Mouse (Mus musculus) right cerebral cortex, postnatal 10 days (tissue): Measurements from ENCODE around the gene Sec24a.
"Not testable (repeated sequence)": the region's sequence is repeated elsewhere in the genome, so short reads cannot be mapped to it uniquely, and the experiment has no call there.

Experiments used
- DNase-seq, 2 experiments: peaks; one replicate each; pipeline ENCODE4 v3.0.0; 2021; ENCODE audit warnings: low spot score in 2 of 2

Gene Sec24a

DNA sequence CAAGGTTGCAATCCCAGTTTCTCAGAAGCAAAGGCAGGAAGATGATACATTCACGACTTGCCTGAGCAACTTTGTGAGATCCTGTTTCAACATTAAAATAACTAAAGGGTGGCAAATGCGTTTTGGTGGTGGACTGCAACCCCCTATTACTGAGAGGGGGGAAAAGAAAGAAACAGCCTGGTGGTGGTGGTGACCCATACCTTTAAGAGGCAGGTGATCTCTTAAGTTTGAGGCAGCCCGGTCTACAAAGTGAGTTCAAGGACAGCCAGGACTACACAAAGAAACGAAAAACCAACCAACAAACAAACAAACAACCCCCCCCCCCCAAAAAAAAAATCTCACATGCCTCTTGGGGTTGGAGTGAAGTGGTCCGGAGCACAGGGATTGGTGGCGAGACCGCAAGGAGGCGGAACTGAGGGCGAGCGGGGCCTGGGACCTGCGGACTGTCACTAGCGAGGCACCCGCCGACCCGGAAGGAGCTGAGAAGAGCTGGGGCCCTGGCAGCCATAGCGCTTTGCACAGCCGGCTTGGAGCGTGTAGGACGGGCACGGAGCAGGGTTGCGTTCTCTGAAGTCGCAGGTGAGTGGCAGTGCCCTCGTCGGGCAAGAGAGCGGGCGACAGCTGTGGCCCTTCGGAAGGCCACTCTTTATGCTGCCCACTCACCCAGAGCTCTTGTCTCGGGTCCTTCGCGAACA is at the start of gene Sec24a, which contains the start of gene Sar1b:
TSS of gene Sec24a (minus strand) at position 422 of the 695 bp plus-strand sequence.
TSS of gene Sar1b (plus strand) at position 475 of the 695 bp plus-strand sequence.
- DNase-seq: peak; percentile 88 to 90

DNA sequence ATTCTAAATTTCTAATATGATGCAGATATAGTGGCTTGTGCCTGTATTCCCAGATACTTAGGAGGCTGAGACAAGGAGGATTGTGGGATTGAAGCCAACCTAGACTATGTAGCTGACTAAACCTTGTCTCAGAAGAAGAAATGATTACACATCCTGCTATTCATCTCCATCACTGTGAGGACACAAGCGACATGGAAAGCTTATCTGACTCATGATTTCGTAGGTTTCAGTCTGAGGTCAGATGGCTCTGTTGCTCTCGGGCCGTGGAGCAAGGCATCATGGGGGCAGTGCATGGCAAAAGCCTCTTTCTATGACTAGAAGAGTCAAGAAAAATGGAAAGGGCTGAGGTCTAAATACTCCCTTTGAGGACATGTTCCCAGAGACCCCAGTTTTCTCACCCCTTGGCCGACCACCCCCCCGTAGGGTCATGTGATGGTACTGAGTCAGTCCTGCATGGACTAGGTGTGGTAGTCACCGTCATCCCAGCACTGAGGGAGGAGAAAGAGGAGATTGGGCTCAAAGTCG is 48.6 kb upstream of the Sec24a start:
- DNase-seq: no peak

DNA sequence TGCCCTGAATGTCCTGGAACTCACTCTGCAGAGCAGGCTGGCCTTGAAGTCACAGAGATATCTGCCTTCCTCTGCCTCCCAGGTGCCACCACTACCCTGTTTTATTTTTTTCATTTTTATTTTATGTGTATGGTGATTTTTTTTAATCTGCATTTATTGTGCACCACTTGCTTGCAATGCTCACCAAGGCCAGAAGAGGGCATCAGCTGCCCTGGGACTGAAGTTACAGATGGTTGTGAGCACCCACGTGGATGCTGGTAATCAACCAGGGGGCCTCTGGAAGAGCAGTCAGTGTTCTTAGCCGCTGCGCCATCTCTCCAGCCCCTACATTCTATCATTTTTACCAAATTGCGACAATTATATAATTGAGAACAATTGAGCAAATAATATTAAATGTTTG is 47.8 kb upstream of the Sec24a start:
- no peak for DNase-seq

DNA sequence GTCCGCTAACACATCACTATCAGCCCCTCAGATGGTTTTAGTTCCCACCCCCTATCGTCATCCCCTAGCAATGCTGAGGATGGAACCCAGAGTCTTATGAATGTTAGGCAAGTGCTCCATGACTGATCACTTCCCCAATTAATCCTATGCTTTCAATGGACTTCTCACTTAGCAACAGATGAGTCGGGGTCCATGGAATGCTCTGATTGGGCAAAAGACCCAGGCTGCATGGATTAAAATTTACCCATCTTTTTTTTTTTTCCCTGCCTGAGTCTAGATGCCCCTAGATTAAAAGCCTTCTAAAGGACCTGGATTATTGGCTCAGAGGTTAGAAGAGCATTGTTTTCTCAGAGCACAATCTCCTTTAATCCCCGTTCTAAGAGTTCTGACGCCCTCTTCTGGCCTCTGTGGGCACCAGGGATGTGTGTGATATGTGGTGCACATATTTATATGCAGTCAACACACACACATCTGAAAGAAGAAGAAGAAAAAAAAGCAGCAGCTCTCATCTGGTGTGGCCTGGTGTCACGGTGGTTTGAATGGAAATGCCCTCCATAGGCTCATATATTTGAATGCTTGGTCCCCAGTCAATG is 46.3 kb upstream of the Sec24a start:
- DNase-seq: peak in 1 of 2 experiments; percentile 62

DNA sequence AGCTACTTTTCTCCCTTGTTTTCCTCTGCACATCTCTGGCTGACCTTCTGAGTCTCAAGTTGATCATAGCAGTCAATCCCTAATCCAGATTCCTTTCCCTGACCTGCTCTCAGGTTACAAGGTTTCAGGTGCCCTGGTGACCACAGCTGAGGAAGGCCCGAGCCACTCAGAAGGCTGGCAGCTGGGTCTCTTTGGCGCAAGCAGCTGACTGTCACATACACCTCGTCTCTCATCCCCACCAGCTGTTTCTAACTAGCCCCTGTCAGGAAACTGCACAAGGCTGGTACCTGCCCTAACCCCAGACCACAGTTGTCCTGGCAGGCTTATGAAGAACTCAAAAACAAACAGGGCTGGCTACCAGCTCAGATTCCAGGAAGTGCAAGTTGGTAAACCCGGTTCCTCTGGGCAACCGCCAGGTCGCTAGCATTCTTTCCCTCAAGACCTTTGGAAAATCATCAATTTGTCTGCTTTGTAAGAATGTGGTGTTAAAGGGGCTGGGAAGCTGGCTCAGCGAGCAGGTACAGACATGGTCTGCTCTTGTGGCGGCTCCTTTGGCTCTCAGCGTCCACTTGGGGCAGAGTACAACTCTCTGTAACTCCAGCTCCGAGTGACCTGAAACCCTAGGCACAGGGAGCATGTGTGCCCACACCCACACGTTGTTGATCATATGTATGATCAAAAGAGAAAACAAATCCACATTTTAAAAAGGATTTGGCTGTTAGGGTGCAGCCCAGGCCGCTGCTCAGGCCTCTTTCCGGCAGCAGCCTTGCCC is 43.9 kb upstream of the Sec24a start:
- DNase-seq: no peak

DNA sequence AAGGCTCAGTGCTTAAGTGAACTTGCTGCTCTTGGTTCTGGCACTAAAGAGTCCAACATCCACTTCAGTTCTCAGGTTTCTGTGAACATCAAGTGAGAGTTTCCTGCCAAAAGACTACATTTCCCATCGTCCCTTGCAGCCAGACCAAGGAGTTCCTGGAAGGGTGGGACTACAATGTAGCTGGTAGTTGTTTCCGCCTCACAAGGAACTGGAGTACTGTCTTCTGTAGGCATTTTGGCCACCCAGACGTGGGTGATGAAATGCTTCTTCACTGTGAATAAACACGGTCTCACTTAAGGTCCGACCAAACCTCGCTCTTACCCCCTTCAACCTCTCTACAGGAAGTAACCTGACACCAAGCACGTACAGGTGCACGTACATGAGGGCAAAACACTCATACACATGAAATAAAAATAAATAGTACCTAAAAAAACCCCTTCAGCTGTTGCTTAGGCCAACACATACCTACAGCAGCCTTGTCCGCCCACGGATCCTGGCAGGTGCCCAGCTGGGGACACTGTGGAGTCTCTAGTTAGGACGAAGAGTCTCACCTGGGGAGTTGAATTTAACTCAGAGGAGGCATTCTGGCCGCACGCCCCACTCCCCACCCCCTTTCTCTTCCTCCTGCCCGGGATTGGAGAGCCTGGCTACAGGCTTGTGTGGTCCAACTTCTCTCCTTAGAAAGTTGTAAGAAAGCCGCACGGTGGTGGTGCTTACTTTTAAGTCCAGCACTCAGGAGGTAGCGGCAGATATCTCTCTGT is 42.0 kb upstream of the Sec24a start:
- DNase-seq: peak; percentile 83 to 89

DNA sequence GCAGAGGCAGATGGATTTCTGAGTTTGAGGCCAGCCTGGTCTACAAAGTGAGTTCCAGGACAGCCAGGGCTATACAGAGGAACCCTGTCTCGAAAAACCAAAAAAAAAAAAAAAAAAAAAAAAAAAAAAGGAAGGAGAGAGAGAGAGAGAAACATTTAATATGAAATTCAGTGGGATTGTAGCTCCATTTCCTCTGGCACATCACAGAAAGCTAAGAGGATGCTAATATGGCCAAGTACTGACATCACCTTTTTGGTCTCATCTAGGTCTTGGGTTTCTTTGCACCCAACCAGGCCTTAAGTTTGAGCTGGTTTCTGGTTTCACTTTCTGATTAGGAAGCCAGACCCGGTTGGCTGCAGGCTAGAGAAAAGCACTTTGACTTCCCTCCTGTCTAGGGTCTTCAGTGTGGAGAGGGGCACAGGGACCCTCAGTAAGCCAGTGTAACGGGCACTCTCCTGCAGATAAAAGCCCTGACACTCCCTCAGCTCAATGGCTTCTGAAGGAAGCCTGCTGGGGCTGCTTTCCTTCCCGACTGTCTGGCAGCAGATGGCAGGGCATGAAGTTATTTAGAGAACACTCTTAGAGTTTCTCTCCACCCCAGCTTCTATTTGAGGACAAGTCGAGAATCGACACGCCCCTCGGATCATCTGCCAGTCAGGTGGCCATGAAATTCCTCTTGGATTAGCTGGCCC is 37.3 kb upstream of the Sec24a start:
- DNase-seq: peak; percentile 69 to 80

DNA sequence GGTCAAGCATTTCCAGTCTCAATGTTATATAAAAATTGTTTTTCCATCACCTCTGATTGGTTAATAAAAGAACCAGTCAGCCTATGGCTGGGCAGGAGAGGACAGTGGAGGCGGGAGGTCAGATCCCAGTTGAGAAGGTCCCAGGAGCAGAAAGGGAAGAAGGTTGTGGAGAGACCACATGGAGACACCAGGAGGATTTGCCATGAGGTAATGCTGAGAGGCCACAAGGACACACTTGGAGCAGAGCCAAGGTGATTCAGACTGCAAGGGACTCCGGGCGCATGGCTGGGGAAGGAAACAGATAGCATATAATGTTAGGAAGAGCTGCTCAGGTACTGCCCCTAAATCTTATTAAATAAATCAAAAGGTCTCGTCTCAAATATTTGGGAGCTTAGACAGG is 32.8 kb upstream of the Sec24a start:
- DNase-seq: no peak

DNA sequence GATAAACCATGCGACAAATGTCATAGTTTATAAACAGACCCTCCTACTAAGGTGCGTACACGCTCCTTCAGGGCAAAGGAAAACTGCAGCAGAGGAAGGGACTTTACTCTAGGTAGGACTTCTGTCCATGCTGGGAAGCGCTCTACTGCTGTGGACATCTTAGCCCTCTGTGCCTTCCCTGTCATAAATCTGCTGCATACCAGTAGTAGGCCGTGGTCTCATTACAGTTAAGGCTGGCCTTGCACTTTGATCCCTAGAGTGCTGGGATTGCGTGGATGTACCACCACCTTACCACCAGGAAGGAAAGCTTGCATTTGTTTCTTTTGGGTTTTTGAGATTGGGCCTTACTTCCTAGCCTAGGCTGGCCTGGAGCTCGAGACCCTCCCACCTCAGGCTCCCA is 27.2 kb upstream of the Sec24a start:
- no peak for DNase-seq

DNA sequence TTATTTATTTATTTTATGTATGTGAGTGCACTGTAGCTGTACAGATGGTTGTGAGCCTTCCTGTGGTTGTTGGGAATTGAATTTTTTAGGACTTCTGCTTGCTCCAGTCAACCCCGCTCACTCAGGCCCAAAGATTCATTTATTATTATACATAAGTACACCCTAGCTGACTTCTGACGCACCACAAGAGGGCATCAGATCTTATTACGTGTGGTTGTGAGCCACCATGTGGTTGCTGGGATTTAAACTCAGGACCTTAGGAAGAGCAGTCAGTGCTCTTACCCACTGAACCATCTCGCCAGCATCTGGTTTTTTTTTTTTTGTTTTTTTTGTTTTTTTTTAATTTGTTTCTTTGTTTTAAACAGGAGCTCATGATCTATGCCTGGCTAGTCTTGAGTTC is 26.3 kb upstream of the Sec24a start:
- not testable (repeated sequence) for DNase-seq

DNA sequence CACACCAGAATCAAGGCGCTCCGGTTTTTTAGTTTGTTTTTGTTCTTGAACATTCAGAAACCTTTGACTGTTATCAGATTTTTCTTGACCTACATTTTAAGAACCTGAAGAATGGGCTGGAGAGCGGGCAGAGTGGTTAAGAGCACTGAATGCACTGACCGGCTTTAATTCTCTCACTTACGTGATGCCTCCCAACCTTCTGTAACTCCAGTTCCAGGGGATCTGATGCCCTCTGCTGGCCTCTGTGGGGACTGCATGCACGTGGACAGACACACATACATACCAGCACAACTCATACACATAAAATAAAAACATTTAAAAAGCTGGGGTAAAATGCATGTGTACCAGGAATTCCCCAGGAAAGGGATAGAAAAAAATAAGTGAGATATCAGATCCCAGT is 22.5 kb upstream of the Sec24a start:
- DNase-seq: peak in 1 of 2 experiments; percentile 39

DNA sequence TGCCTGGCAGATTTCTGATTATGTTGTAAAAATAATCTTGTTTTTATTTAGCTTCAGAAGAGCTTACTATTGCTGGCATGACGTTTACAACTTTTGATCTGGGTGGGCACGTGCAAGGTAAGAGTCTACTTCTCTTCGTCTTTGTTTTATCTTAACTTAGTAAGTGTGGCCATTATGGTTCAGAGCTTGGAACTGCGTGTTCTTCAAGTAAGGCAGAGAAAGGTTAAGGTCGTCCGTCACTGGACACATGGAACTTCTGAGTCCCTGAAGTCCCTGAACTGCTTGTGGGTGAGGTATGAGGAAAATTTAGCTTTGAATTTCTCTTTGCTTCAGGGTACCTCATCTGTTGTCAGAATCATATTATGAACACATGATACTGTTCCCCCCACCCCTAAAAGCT is 19.3 kb upstream of the Sec24a start:
- DNase-seq: no peak

DNA sequence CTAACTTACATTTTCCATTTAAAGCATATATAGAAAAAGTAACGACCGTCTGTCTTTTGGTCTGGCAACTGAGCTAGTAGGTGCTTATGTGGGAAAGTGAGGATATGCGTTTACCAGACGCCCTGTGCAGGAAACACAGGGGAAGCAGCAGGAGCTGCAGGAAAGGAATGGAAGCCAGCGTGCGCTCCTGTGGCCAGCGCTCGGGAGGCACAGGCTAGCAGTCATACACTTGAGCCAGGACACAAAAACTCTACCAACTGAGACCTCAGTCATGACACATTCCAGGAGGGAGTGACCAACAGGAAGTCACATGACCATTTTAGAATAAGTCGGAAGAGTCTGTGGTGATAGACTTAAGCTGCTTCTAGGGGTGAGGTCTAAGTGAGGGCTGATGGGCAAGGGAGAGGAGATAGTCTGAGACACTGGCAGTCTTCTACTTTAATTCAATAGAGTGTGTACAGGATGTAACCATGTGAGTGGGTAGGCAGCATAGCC is 17.4 kb upstream of the Sec24a start:
- DNase-seq: no peak

DNA sequence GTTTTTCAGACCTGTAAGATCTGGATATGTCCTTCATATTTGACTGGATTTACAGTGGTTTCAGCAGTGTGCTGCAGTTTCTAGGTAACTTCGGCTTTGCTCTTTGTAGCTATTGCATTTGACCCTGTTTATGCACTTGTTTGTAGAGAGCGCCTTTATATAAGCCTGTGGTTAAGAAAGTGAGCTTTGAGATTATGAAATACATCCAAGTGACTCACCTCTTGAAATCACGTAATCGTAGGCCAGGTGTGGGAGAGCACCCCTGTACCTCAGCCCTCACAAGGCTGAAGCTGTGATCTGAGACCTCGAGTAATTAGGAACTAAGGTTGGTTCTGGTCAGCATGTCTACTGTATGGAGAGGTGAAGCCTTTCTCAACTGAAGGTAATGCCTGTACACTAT is 14.0 kb upstream of the Sec24a start:
- DNase-seq: no peak

DNA sequence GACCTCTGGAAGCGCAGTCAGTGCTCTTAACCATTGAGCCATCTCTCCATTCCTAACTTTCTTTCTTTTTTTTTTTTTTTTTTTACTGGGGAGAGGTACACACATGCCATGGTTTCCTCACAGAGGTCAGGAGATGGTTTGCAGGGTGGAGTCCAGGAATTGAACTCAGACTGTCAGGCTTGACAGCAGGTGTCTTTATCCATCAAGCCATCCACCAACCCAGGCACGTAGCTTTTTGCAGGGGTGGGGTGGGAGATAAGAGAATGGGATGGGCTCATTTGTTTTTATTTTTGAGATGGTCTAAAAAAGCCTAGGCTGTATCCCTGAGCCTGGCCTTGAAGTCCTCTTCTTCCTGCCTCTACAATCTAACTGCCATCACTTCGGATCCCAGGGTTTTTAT is 12.1 kb upstream of the Sec24a start:
- no peak for DNase-seq

DNA sequence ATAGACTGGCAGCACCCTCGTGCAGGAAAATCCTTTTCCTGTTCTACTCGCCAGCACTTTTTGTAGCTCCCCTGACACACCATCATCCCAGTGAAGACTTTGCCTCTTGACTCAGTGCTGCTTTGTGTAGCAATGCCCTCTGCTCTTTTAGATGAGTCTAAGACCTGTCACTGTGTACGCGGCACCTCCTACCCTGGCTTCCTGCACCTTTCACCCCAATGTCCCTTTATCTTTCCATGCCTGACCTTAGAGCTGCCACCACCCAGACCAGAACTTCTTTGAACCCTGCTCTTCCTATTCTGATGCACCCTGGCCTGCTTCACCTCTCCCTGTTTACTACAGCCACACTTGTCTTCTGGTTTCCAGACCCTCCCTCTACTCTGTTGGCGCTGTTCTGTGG is 4.9 kb upstream of the Sec24a start:
- no peak for DNase-seq

DNA sequence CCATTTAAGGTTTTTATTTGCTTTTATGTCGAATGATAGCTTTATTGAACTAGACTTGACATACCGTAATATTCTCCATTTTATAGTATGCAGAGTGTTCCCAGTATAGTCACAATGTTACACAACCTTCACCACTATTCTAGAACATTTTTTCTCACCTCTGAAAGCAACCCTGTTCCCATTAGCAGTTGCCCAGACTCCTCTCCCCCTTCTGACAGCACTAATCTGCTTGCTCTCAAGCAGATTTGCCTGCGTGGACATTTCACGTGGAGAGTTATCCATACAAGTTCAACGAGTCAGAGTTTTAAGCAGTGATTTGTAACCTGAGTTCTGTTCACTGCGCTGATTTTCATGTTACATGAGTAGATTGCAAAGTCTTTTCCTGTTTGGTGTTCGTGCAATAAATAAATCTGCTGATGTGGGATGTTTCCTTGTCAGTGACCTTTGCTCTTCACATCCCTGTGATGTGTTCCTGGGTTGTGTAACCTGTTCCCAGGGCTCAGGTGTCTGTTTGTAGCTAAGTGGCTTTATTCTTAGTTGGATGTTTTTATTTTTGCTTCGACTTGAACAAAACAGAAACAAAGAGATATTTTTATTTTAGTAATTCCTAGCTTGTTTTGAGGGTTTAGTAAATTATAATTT is 4.3 kb upstream of the Sec24a start:
- no peak for DNase-seq

DNA sequence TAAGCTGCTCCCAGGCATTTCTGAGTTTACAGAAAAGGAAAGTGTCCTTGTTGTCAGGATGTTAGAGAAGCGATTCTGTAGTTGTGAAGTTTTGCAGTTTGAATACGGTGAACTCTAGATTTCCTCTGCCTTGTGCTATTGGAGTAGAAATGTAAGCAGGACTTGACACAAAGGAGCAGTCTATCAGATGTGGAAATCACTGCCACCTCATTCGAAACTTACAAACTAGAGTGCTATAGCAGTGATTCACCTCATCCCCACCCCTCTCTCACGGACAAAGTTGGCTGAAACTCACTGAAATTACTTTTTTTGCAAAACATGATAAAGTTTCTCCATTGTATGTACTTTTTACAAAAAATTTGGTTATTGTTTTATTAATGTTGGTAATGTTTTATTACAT is 1.4 kb upstream of the Sec24a start:
- no peak for DNase-seq

DNA sequence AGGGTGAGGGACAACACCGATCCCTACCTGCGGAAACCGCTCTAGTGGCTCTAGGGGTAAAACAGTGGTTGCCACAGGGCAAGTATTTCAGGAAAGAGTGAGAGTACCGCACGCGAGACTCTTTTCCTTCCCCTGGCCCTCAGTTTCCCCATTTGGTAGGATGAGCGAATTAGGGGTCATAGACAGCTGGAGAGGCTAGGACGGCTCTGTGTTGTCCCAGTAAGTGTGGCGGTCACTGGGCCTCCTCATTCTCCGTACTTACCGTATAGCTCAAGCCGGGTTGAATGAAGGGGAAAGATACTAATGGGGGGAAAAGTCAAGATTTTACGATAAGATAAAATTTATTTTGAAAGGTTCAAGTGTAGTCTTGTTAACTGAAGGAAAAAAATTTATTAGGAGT is 521 bp upstream of the Sec24a start:
- no peak for DNase-seq

DNA sequence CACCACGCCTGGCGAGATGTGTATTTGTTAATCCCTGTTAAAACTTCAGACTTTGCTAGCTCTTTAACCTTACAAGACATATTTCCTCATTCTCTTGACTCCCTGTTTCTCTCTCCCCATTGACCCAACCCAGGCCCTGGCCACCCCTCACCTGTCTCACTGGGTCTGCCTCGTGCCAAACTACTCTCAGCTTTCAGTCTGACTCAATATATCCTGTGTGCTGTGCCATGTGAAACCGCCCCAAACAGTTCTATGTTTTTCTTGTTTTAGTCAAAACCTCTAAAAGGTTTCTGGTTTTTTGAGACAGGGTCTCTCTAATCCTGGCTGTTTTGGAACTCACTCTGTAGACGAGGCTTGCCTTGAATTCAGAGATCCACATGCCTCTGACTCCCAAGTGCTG is 2.2 kb downstream of the Sec24a start:
- no peak for DNase-seq
